Mouse (Mus musculus) thymus, adult 2 months (tissue): ENCODE data around the gene Sco1. TPM values are rescaled to one million over a fixed set of nuclear protein-coding genes. Genes with fewer than 3 reads are reported as not detected.

Experiments used
- DNase-seq: peaks from one replicate; pipeline ENCODE4 v3.0.0; 2021
- H3K27ac ChIP-seq: fragments of 200-500 bp; 2 replicates; pipeline ENCODE4 v1.5.1; 2012; ENCODE audit warnings: low read length, control low read depth; ENCODE audit not compliant: control insufficient read depth, insufficient read depth
- H3K27me3 ChIP-seq: fragments of 200-500 bp; 2 replicates; pipeline ENCODE4 v1.6.1; 2012; ENCODE audit warnings: mild to moderate bottlenecking, low read length, moderate library complexity, mixed read lengths; ENCODE audit not compliant: control insufficient read depth, insufficient read depth
- H3K36me3 ChIP-seq: fragments of 200-500 bp; 2 replicates; pipeline ENCODE4 v1.6.1; 2012; ENCODE audit warnings: mild to moderate bottlenecking, low read length, moderate library complexity; ENCODE audit not compliant: control insufficient read depth, insufficient read depth
- H3K4me1 ChIP-seq: fragments of 200-500 bp; replicated peaks from 2 replicates; pipeline ENCODE4 v1.6.1; 2012; ENCODE audit warnings: low read length; ENCODE audit not compliant: control insufficient read depth, insufficient read depth
- H3K4me3 ChIP-seq: fragments of 200-500 bp; 2 replicates; pipeline ENCODE4 v1.5.1; 2012; ENCODE audit warnings: mild to moderate bottlenecking, low read length, control low read depth, moderate library complexity; ENCODE audit not compliant: control insufficient read depth, insufficient read depth
- CTCF ChIP-seq: fragments of 200-500 bp; IDR thresholded peaks from 2 replicates; pipeline ENCODE4 v1.5.1; 2012; ENCODE audit warnings: mild to moderate bottlenecking, control low read depth, low read length, moderate library complexity, borderline replicate concordance; ENCODE audit not compliant: control insufficient read depth, poor library complexity, insufficient read depth; ENCODE audit errors: extremely low read depth
- POLR2A ChIP-seq: fragments of 200-500 bp; IDR thresholded peaks from 2 replicates; pipeline ENCODE4 v1.6.1; 2012; ENCODE audit warnings: mild to moderate bottlenecking, low read length, control low read depth, moderate library complexity; ENCODE audit not compliant: control insufficient read depth, poor library complexity, insufficient read depth; ENCODE audit errors: extremely low read depth
- WGBS: fragments of 180-500 bp; shearing (Covaris S2); methylation state at CpG from one replicate; pipeline ENCODE4 v1.1.7; 2018; 5-methylcytosine and 5-hydroxymethylcytosine counted together
- polyA plus RNA-seq: library from polyadenylated mRNA; depleted of rRNA; stranded (reverse); fragments of >200 nt; gene quantifications from 2 replicates; pipeline ENCODE4 v1.2.3, GENCODE M21; 2012

Gene Sco1
- polyA plus RNA-seq, 1 experiment = 3.8 TPM

GRCm38 (mm10) chr11:67077435-67077834 lies 25.0 kb downstream of the Sco1 start:
- DNase-seq = no peak
- H3K4me1 ChIP-seq = no peaks in the 10 kb centered on the region
- no peak overlapping the region for H3K4me3 ChIP-seq
- no peaks in the 10 kb centered on the region for H3K27me3 ChIP-seq
- TF ChIP-seq CTCF (no peak), POLR2A (no peak)
- H3K36me3 ChIP-seq = no peaks in the 10 kb centered on the region
- WGBS = 68% methylated on average over 3 of the region's 3 CpGs
- H3K27ac ChIP-seq = no peak overlapping the region

- WGBS = 90% methylated on average over 5 of the region's 5 CpGs
- H3K27ac ChIP-seq = no peak within 1 kb of the TSS
Measured at GRCm38 (mm10) chr11:67078000-67078399, 25.5 kb downstream of the Sco1 start, which contains the start of gene Myh3. Gene Myh3 (plus strand): TSS chr11:67078300.

GRCm38 (mm10) chr11:67078888-67079287 lies 26.4 kb downstream of the Sco1 start:
- no peaks in the 10 kb centered on the region for H3K4me1 ChIP-seq
- no peaks in the 10 kb centered on the region for H3K36me3 ChIP-seq
- TF ChIP-seq POLR2A = no peak
- TF ChIP-seq CTCF = no peak
- H3K4me3 ChIP-seq = no peak overlapping the region
- DNase-seq = no peak
- 89% methylated on average over 6 of the region's 6 CpGs for WGBS
- H3K27me3 ChIP-seq = no peaks in the 10 kb centered on the region
- H3K27ac ChIP-seq = no peak overlapping the region

More at GRCm38 (mm10) chr11:67078000-67078399, 25.5 kb downstream of the Sco1 start, which contains the start of gene Myh3:
- Histone ChIP-seq H3K4me1 (no peaks in the 10 kb centered on the region), H3K4me3 (no peak within 1 kb of the TSS), H3K36me3 (no peaks in the 10 kb centered on the region), H3K27me3 (no peaks in the 10 kb centered on the region)
- TF ChIP-seq POLR2A (no peak), CTCF (no peak)
- DNase-seq = no peak

- H3K27ac ChIP-seq = no peak overlapping the region
- no peaks in the 10 kb centered on the region for H3K27me3 ChIP-seq
- no peak overlapping the region for H3K4me3 ChIP-seq
- H3K36me3 ChIP-seq = no peaks in the 10 kb centered on the region
- DNase-seq = no peak
- TF ChIP-seq CTCF (no peak), POLR2A (no peak)
- no peaks in the 10 kb centered on the region for H3K4me1 ChIP-seq
- 81% methylated on average over 11 of the region's 11 CpGs for WGBS
Measured at GRCm38 (mm10) chr11:67079740-67080139, 27.3 kb downstream of the Sco1 start.

- Histone ChIP-seq H3K4me1 (no peaks in the 10 kb centered on the region), H3K36me3 (no peaks in the 10 kb centered on the region), H3K27me3 (no peaks in the 10 kb centered on the region), H3K27ac (no peak overlapping the region), H3K4me3 (no peak overlapping the region)
- DNase-seq = peak; percentile 48
- TF ChIP-seq CTCF = no peak
- no peak for TF ChIP-seq POLR2A
- 8% methylated on average over 3 of the region's 3 CpGs for WGBS
Measured at GRCm38 (mm10) chr11:67080168-67080567, 27.7 kb downstream of the Sco1 start.

- Histone ChIP-seq H3K4me1 (no peaks in the 10 kb centered on the region), H3K27me3 (no peaks in the 10 kb centered on the region), H3K36me3 (no peaks in the 10 kb centered on the region), H3K27ac (no peak overlapping the region), H3K4me3 (no peak overlapping the region)
- WGBS = 10% methylated on average over 11 of the region's 11 CpGs
- TF ChIP-seq CTCF (no peak), POLR2A (no peak)
- no peak for DNase-seq
Measured at GRCm38 (mm10) chr11:67081125-67081649, 28.7 kb downstream of the Sco1 start.

GRCm38 (mm10) chr11:67082188-67082587 lies 29.7 kb downstream of the Sco1 start:
- DNase-seq = no peak
- TF ChIP-seq POLR2A = no peak
- TF ChIP-seq CTCF = no peak
- H3K36me3 ChIP-seq = no peaks in the 10 kb centered on the region

More at GRCm38 (mm10) chr11:67082188-67082587, 29.7 kb downstream of the Sco1 start:
- no peak overlapping the region for H3K27ac ChIP-seq
- no peaks in the 10 kb centered on the region for H3K27me3 ChIP-seq
- 81% methylated on average over 7 of the region's 7 CpGs for WGBS
- H3K4me3 ChIP-seq = no peak overlapping the region
- H3K4me1 ChIP-seq = no peaks in the 10 kb centered on the region
